ENCODE assay signal across 20 mouse cellular contexts in genomic region chr19:59030221-59030620, GRCm38 (mm10). TPM values are rescaled to one million over a fixed set of nuclear protein-coding genes. Genes with fewer than 3 reads are reported as not detected.
DNase-seq lines count a peak whose midpoint lies in the region; ATAC-seq and TF ChIP-seq lines count a peak whose summit lies in the region.
"Had no signal": no experiment of that assay in that cellular context is flagged by ENCODE, and none has a peak within 500 bp of the region (broad histone marks: within the 10 kb centered on the region; RNA-seq: fewer than 3 reads in every experiment).

No protein-coding gene starts in this region.

- H3K4me3 ChIP-seq in kidney, adult 2 months (ENCODE audit: insufficient read depth, low read depth, low read length) = no peak overlapping the region
- H3K4me3 ChIP-seq in liver, postnatal 0 days (ENCODE audit: low read depth, low read length) = no peak overlapping the region
- H3K4me3 ChIP-seq: embryonic facial prominence, embryonic 10.5 days; embryonic facial prominence, embryonic 12.5 days; forebrain, embryonic 13.5 days; forebrain, embryonic 15.5 days had no signal

- no peaks in the 10 kb centered on the region for H3K4me1 ChIP-seq in kidney, adult 2 months (ENCODE audit: control insufficient read depth, insufficient read depth, low read length)
- no peaks in the 10 kb centered on the region for H3K4me1 ChIP-seq in liver, postnatal 0 days (ENCODE audit: insufficient read depth)
- H3K4me1 ChIP-seq: embryonic facial prominence, embryonic 10.5 days; embryonic facial prominence, embryonic 12.5 days; forebrain, embryonic 13.5 days; forebrain, embryonic 15.5 days had no signal

- no peaks in the 10 kb centered on the region for H3K9me3 ChIP-seq in liver, postnatal 0 days (ENCODE audit: low read length)
- H3K9me3 ChIP-seq: embryonic facial prominence, embryonic 10.5 days; embryonic facial prominence, embryonic 12.5 days; forebrain, embryonic 15.5 days had no signal

- H3K9ac ChIP-seq in liver, postnatal 0 days (replicated peaks) = no peak overlapping the region
- H3K9ac ChIP-seq: embryonic facial prominence, embryonic 12.5 days; forebrain, embryonic 13.5 days; forebrain, embryonic 15.5 days had no signal

- no peaks in the 10 kb centered on the region for H3K36me3 ChIP-seq in kidney, adult 2 months (ENCODE audit: control insufficient read depth, insufficient read depth, low read length)
- no peaks in the 10 kb centered on the region for H3K36me3 ChIP-seq in liver, postnatal 0 days (replicated peaks; ENCODE audit: insufficient read depth, low read length)
- H3K36me3 ChIP-seq: embryonic facial prominence, embryonic 12.5 days had no signal

- no peak for TF ChIP-seq EP300 in liver, postnatal 0 days (IDR thresholded peaks at IDR 0.05; ENCODE audit: low read depth)

- no peaks in the 10 kb centered on the region for H3K27me3 ChIP-seq in kidney, adult 2 months (replicated peaks; ENCODE audit: control insufficient read depth, insufficient read depth, low read length)
- H3K27me3 ChIP-seq in liver, postnatal 0 days (ENCODE audit: insufficient read depth, low read length) = no peaks in the 10 kb centered on the region
- H3K27me3 ChIP-seq: embryonic facial prominence, embryonic 12.5 days; forebrain, embryonic 15.5 days had no signal

- no peak overlapping the region for H3K4me2 ChIP-seq in liver, postnatal 0 days (ENCODE audit: low read depth, low read length)
- H3K4me2 ChIP-seq: embryonic facial prominence, embryonic 12.5 days; forebrain, embryonic 13.5 days; forebrain, embryonic 15.5 days had no signal

- WGBS in kidney, adult 2 months = 42% methylated on average over 1 of the region's 1 CpGs
- 57% methylated on average over 1 of the region's 1 CpGs for WGBS in liver, postnatal 0 days (ENCODE audit: insufficient replicate concordance)

- 0 out of 2 replicates have a peak overlapping the region, but pooled peaks have one; percentile 4 for H3K27ac ChIP-seq in kidney, adult 2 months (ENCODE audit: insufficient read depth, low read depth, low read length)
- no peak overlapping the region for H3K27ac ChIP-seq in liver, postnatal 0 days (ENCODE audit: low read depth)
- H3K27ac ChIP-seq: embryonic facial prominence, embryonic 10.5 days; embryonic facial prominence, embryonic 12.5 days; forebrain, embryonic 13.5 days had no signal

- no peak for TF ChIP-seq POLR2A in kidney, adult 2 months (IDR thresholded peaks at IDR 0.05; ENCODE audit: low read depth, low read length)

- no peak for ATAC-seq in liver, postnatal 0 days
- ATAC-seq: forebrain, embryonic 13.5 days; forebrain, embryonic 15.5 days had no signal

- TF ChIP-seq CTCF in kidney, adult 2 months (conservative IDR thresholded peaks at IDR 0.05; ENCODE audit: insufficient read depth, insufficient read length, low read depth, low read length) = no peak
- no peak for TF ChIP-seq CTCF in liver, postnatal 0 days (IDR thresholded peaks at IDR 0.05; ENCODE audit: low read depth)

- DNase-seq in kidney, adult 2 months = peak; percentile 74
- no peak for DNase-seq in kidney, postnatal 4 days
- peak; percentile 78 for DNase-seq in kidney, adult 9 months
- no peak for DNase-seq in kidney, adult 18-20 months
- peak; percentile 45 for DNase-seq in kidney, postnatal 14 days
- peak; percentile 21 to 50 for DNase-seq in kidney, postnatal 25 days
- no peak for DNase-seq in cerebellum, adult 11 months
- no peak for DNase-seq in liver, postnatal 0 days
- DNase-seq: adrenal gland, adult 2 months; adrenal gland, postnatal 10 days; adrenal gland, postnatal 25 days; cerebellum, adult 11-12 months; cerebellum, adult 2 months; cerebellum, adult 9-10 months; cerebellum, postnatal 10 days; cerebellum, postnatal 25 days had no signal

RNA-seq across cellular contexts. Expression of gene Shtn1, which starts 45.7 kb away (rescaled TPM):
- 2.5 and 3.7 TPM in 2 replicates for polyA plus RNA-seq in kidney, adult 2 months (2012; rRNA removed)
- polyA plus RNA-seq in liver, postnatal 0 days (2015; fragmentation: Nextera tagmentation; extraction: Ambion mirVana) = 2.5 and 2.9 TPM in 2 replicates

Comparison
In these comparisons a context has a peak if more than half of its experiments do, and no peak if none do; other contexts are left out.
1. DNase-seq: peak in kidney, adult 2 months (single experiment), kidney, adult 9 months (single experiment), kidney, postnatal 14 days (single experiment) and kidney, postnatal 25 days (2 of 2); none in kidney, postnatal 4 days (0 of 2), kidney, adult 18-20 months (single experiment), cerebellum, adult 11 months (single experiment) and liver, postnatal 0 days (single experiment).